Mouse (Mus musculus) embryonic facial prominence, embryonic 11.5 days (tissue): ENCODE measurements around the gene Iqschfp. TPM values are rescaled to one million over a fixed set of nuclear protein-coding genes. Genes with fewer than 3 reads are reported as not detected.

Experiments
- ATAC-seq: fragments of 200-750 bp; cut with Nextera tagmentation; replicated peaks from 2 replicates; pipeline ENCODE4 v1.8.0; 2017; ENCODE audit warnings: low read depth; ENCODE audit not compliant: insufficient number of reproducible peaks, low FRiP score, low TSS enrichment
- DNase-seq: peaks from one replicate; pipeline ENCODE4 v3.0.0-alpha.2; 2015; ENCODE audit warnings: low spot score
- H3K27ac ChIP-seq: fragments of 300-500 bp; sonication (generic); replicated peaks from 2 replicates; pipeline ENCODE4 v1.5.1; 2014; ENCODE audit warnings: mild to moderate bottlenecking, low read depth, low read length, control low read depth
- H3K27me3 ChIP-seq: fragments of 300-500 bp; sonication (generic); 2 replicates; pipeline ENCODE4 v1.6.1; 2014; ENCODE audit warnings: mild to moderate bottlenecking, low read length, moderate library complexity, mixed read lengths; ENCODE audit not compliant: control insufficient read depth, insufficient read depth
- H3K36me3 ChIP-seq: fragments of 300-500 bp; sonication (generic); replicated peaks from 2 replicates; pipeline ENCODE4 v1.6.1; 2014; ENCODE audit warnings: low read depth, mild to moderate bottlenecking, low read length, moderate library complexity, mixed read lengths; ENCODE audit not compliant: control insufficient read depth, insufficient read depth
- H3K4me1 ChIP-seq: fragments of 300-500 bp; sonication (generic); 2 replicates; pipeline ENCODE4 v1.6.1; 2014; ENCODE audit warnings: low read length, mixed read lengths; ENCODE audit not compliant: control insufficient read depth, insufficient read depth
- H3K4me2 ChIP-seq: fragments of 300-500 bp; sonication (generic); 2 replicates; pipeline ENCODE4 v1.6.1; 2014; ENCODE audit warnings: low read depth, mild to moderate bottlenecking, control low read depth, low read length, moderate library complexity
- H3K4me3 ChIP-seq: fragments of 300-500 bp; sonication (generic); 2 replicates; pipeline ENCODE4 v1.5.1; 2014; ENCODE audit warnings: low read depth, low read length, control low read depth
- H3K9ac ChIP-seq: fragments of 300-500 bp; sonication (generic); replicated peaks from 2 replicates; pipeline ENCODE4 v1.6.1; 2014; ENCODE audit warnings: mild to moderate bottlenecking, control low read depth, low read length
- H3K9me3 ChIP-seq: fragments of 300-500 bp; sonication (generic); replicated peaks from 2 replicates; pipeline ENCODE4 v1.6.1; 2016; ENCODE audit warnings: mild to moderate bottlenecking, low read length, inconsistent platforms, mixed read lengths; ENCODE audit not compliant: control insufficient read depth
- WGBS: fragments of 180-500 bp; shearing (Covaris S2); extraction: QIAGEN DNeasy Blood & Tissue Kit; methylation state at CpG from one replicate; pipeline ENCODE4 v1.1.7; 2014; 5-methylcytosine and 5-hydroxymethylcytosine counted together
- polyA plus RNA-seq: library from polyadenylated mRNA; unstranded; fragments of >200 nt; fragmentation: Nextera tagmentation; extraction: Ambion mirVana; gene quantifications from 2 replicates; pipeline ENCODE4 v1.2.1, GENCODE M21; 2014

The Iqschfp gene
- polyA plus RNA-seq, 1 experiment from 2014 or later = 0.87 TPM

DNA sequence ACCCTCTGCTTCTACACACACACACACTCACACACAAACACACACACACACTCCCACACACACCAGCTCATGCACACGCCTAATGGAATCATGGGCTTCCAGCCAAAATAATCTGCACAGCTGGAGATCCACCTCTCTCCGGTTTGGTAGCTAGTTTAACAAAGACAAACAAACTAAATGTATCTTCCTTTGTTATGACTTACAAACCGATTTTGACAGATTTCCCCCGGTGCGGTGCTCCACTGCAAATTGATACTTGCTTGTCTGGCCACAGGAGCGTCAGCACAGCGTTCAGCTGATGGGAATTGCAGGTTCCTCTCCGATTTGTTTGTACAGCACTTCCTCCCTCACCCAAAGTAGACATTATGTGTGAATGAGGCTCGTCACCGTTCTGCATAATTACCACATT is 483.1 kb downstream of the Iqschfp start:
- ATAC-seq = no peak
- Histone ChIP-seq H3K9me3 (no peaks in the 10 kb centered on the region), H3K4me3 (no peak overlapping the region), H3K27ac (no peak overlapping the region), H3K9ac (no peak overlapping the region), H3K4me2 (no peak overlapping the region), H3K4me1 (no peaks in the 10 kb centered on the region), H3K36me3 (no peaks in the 10 kb centered on the region), H3K27me3 (no peaks in the 10 kb centered on the region)
- DNase-seq = no peak
- 45% methylated on average over 10 of the region's 10 CpGs for WGBS

DNA sequence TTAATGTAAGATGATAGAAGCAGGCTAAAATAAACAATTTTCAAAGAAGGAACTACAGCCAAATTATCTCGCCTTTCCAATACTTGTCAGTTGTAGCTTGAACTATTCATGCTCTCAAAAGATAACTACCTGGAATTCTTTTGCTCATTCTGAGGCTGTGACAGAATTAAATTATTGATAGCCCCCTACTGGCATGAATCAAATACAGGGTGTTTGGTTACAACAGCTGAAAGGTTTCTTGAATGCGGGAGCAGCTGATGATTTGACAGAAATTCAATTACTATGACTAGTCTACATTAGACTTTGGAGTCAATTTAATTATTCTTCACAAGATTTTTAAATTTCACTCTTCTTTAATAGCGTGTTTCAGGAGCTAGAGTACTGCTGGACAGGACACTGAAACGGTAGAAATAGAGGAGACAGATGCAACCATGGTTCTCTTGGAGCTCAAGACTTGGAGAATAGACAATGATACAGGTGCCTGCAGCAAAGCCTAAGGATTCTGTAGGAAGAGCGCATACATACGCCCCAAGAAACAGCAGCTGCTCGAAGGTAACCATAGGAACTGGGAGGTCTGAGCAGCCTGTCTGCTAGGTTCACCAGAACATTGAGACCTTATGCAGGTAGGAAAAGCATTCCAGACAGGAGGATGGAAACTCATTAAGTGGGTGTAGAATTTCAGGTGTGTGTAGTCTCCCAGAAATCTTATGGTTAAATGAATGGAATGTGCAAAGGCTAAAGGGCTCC is 485.6 kb downstream of the Iqschfp start:
- no peaks in the 10 kb centered on the region for H3K27me3 ChIP-seq
- peak; percentile 15 for DNase-seq

GRCm38 (mm10) chr3:68378799-68379198 is 486.8 kb downstream of the Iqschfp start:
- no peak overlapping the region for H3K4me2 ChIP-seq
- no peaks in the 10 kb centered on the region for H3K9me3 ChIP-seq
- no peak overlapping the region for H3K27ac ChIP-seq
- 80% methylated on average over 2 of the region's 2 CpGs for WGBS
- no peaks in the 10 kb centered on the region for H3K4me1 ChIP-seq
- H3K4me3 ChIP-seq = no peak overlapping the region
- no peaks in the 10 kb centered on the region for H3K36me3 ChIP-seq
- H3K27me3 ChIP-seq = no peaks in the 10 kb centered on the region
- ATAC-seq (no peak), DNase-seq (no peak)
- no peak overlapping the region for H3K9ac ChIP-seq

More for the DNA sequence above, 485.6 kb downstream of the Iqschfp start:
- no peak for ATAC-seq
- H3K9ac ChIP-seq = no peak overlapping the region
- no peak overlapping the region for H3K4me2 ChIP-seq
- 81% methylated on average over 7 of the region's 7 CpGs for WGBS
- H3K36me3 ChIP-seq = no peaks in the 10 kb centered on the region
- no peaks in the 10 kb centered on the region for H3K4me1 ChIP-seq
- H3K9me3 ChIP-seq = no peaks in the 10 kb centered on the region
- no peak overlapping the region for H3K27ac ChIP-seq
- no peak overlapping the region for H3K4me3 ChIP-seq

DNA sequence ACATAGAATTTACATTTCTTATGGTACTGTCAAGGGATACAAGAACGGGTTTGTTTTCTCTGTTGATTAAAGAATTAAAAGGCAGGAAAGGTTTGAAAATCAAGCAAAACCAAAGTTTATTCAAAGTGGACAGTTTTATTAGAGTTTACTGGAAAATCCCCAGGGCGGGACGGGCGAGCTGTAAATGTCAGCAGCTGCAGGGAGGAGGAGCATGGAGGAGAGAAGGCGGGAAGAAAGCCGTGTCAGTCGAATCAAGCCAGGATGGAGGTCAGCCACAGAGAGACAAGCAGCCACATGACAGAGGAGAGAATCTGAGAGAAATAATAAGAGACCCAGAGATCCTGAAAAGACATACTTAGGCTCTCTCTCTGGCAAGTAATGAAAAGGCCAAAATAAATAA is 487.2 kb downstream of the Iqschfp start:
- Histone ChIP-seq H3K27me3 (no peaks in the 10 kb centered on the region), H3K9me3 (no peaks in the 10 kb centered on the region), H3K36me3 (no peaks in the 10 kb centered on the region), H3K4me3 (no peak overlapping the region), H3K4me2 (no peak overlapping the region), H3K27ac (no peak overlapping the region), H3K9ac (no peak overlapping the region), H3K4me1 (no peaks in the 10 kb centered on the region)
- DNase-seq (peak; percentile 8), ATAC-seq (no peak)
- 53% methylated on average over 7 of the region's 7 CpGs for WGBS

- H3K4me3 ChIP-seq = no peak overlapping the region
- H3K36me3 ChIP-seq = no peaks in the 10 kb centered on the region
- H3K4me1 ChIP-seq = no peaks in the 10 kb centered on the region
- no peak overlapping the region for H3K27ac ChIP-seq
- H3K4me2 ChIP-seq = no peak overlapping the region
- no peaks in the 10 kb centered on the region for H3K9me3 ChIP-seq
- DNase-seq (no peak), ATAC-seq (no peak)
- H3K27me3 ChIP-seq = no peaks in the 10 kb centered on the region
- no peak overlapping the region for H3K9ac ChIP-seq
Observed at GRCm38 (mm10) chr3:68383672-68384071, 491.6 kb downstream of the Iqschfp start.

DNA sequence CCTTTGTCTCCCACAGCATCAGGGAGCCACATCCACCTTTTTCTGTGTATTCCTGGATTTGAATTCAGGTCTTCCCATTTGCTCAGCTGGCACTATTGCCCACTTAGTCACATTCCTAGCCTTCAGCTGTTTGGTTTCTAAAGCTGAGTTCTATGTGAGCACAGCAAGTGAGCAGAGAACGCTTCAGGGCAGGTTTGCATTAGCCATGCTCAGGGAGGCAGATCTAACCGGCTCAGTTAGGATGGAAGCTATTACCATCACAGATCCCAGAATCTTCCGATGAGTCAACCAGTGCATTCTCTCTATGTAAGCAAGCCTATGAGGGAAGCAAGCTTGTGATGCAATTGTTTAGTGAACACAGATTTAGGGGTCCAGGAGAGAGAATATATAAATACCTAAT is 493.5 kb downstream of the Iqschfp start:
- no peak overlapping the region for H3K4me2 ChIP-seq
- no peak overlapping the region for H3K9ac ChIP-seq
- H3K4me3 ChIP-seq = no peak overlapping the region
- no peak overlapping the region for H3K27ac ChIP-seq
- no peaks in the 10 kb centered on the region for H3K4me1 ChIP-seq
- H3K36me3 ChIP-seq = no peaks in the 10 kb centered on the region
- H3K27me3 ChIP-seq = no peaks in the 10 kb centered on the region
- WGBS = 70% methylated on average over 3 of the region's 3 CpGs
- ATAC-seq = no peak
- no peak for DNase-seq
- no peaks in the 10 kb centered on the region for H3K9me3 ChIP-seq

- DNase-seq (no peak), ATAC-seq (no peak)
- no peak overlapping the region for H3K4me2 ChIP-seq
- H3K27ac ChIP-seq = no peak overlapping the region
- no peaks in the 10 kb centered on the region for H3K4me1 ChIP-seq
- H3K36me3 ChIP-seq = no peaks in the 10 kb centered on the region
- H3K27me3 ChIP-seq = no peaks in the 10 kb centered on the region
- H3K9ac ChIP-seq = no peak overlapping the region
- no peaks in the 10 kb centered on the region for H3K9me3 ChIP-seq
- WGBS = 93% methylated on average over 3 of the region's 3 CpGs
- no peak overlapping the region for H3K4me3 ChIP-seq
Observed at GRCm38 (mm10) chr3:68388023-68388422, 496.0 kb downstream of the Iqschfp start.

GRCm38 (mm10) chr3:68393578-68393977 is 501.5 kb downstream of the Iqschfp start:
- Histone ChIP-seq H3K27me3 (no peaks in the 10 kb centered on the region), H3K4me3 (no peak overlapping the region), H3K4me2 (no peak overlapping the region), H3K27ac (no peak overlapping the region), H3K9me3 (no peaks in the 10 kb centered on the region), H3K4me1 (no peaks in the 10 kb centered on the region), H3K36me3 (no peaks in the 10 kb centered on the region), H3K9ac (no peak overlapping the region)
- ATAC-seq (no peak), DNase-seq (no peak)
- 79% methylated on average over 2 of the region's 2 CpGs for WGBS
